Mouse (Mus musculus): Measurements from ENCODE around the gene Vps26a. TPM values are rescaled to one million over a fixed set of nuclear protein-coding genes. Genes with fewer than 3 reads are reported as not detected.

Vps26a gene
- total RNA-seq (2021) = 10 to 100 TPM; 26.3 to 26.6 TPM
- long read RNA-seq, experiment 1, transcript Vps26a-202 (9 exons, 2,597 nt) = major isoform, 47 of 60 reads
- long read RNA-seq, experiment 1, partial matches to known transcripts = 1 of 60 reads
- long read RNA-seq, experiment 1, other reads (novel, unspliced or antisense) = 12 of 60 reads
- long read RNA-seq, experiment 2, transcript Vps26a-202 (9 exons, 2,597 nt) = major isoform, 54 of 65 reads
- long read RNA-seq, experiment 2, partial matches to known transcripts = 1 of 65 reads
- long read RNA-seq, experiment 2, other reads (novel, unspliced or antisense) = 9 of 65 reads

DNA sequence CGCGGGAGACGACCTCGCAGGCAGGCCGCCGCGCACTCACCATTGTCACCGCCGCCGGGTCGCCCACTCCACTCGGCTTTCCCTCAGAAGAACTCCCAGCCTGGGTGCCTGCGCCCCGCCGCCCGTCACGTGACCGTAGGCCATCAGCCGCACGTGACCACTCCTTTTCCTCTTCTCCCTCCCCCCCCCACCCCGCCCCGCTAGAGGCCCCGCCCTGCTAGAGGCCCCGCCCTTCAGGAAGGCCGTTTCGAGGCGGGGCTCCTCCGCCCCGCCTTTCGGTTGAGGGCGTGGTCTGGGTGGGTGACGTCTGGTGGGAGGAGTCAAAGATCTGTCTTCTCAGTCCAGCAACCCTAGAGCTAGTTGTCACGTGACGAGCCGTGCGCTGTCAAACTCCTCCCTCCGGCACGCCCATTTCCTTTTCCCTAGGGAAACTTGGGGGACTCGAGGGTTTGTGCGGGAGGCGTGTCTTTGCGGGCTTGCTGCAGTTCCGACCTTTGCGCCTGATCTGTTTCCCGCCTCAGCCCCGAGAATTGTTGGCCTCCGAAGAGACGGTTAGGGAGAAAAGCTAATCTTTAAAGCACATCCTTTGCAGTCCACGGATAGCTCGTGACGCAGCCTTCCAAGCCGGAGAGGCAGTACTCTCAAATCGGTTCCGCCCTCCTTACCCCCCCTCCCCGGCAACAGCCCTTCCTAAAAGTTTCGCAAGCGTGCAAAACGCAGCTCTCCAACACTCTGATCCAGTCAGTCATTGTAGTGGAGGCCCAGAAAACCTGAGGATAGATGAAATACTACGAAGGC, at the start of gene Vps26a:
TSS of gene Vps26a (minus strand) at position 188 of the 798 bp plus-strand sequence.
- DNase-seq = peak; percentile 97
- intact Hi-C loops (cut with DNase I; ENCODE audit: low total_unique reads) = loop anchor here (5.0 kb wide), 1 partner anchor 40 kb away; the partner anchor contains the start of genes 4930507D05Rik and Supv3l1

DNA sequence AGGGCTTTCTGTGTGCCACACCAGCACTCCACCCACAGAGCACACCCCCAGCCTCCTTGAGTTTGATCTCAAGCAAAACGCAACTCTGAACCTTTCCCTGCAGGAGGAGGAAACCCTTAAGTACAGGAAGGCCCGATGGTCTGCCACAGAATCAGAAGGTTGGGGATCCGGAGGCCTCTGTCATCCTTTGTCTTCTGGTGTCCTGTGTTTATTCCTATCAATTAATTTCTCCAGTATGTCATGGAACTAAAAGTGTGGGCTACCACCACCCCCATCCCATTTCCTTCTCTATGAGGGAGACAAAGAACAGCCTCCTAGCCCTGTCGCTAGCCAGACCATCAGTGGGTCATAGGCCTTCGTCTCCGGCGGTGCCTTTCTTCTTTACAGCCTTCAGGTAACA, 47.9 kb upstream of the Vps26a start:
- DNase-seq = no peak
- intact Hi-C loops (cut with DNase I; ENCODE audit: low total_unique reads) = no loop called here

DNA sequence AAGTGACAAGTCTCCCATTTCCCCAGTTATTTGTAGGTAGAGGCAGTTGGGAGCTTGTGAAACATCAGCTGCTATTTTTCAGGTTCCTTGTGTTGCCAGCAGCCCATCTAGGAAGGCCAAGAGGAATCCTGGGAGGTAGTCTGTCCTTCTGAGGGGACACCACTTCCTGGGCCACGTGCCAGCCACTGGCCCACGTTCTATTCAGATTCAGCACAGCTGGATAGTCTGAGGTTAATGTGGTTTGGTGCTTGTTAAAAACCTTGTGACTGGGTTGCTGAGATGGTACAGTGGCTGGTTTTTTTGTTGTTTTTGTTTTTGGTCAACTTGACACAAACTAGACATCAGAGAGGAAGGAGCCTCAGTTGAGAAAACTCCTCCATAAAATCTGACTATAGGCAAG, 46.2 kb upstream of the Vps26a start:
- intact Hi-C loops (cut with DNase I; ENCODE audit: low total_unique reads) = no loop called here
- no peak for DNase-seq

DNA sequence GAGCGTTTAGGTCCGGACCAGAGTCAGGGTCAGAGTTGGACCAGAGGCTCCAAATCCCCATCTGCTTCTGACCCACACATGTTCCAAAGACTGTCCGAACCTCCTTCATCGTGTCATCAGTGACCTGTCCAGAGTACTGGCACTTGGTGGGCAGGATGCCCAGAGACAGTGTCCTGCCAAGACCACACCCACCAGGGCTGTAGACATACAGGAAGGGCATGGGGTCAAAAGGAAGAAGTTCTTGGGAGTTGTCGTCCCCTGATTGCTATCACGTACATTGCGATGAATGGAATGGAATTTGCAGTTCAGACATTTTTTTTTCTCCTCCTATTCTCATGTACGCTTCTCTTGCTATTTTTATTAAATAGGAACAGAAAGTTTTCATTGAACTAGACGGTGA, 43.6 kb upstream of the Vps26a start:
- DNase-seq = peak; percentile 36
- intact Hi-C loops (cut with DNase I; ENCODE audit: low total_unique reads) = no loop called here

DNA sequence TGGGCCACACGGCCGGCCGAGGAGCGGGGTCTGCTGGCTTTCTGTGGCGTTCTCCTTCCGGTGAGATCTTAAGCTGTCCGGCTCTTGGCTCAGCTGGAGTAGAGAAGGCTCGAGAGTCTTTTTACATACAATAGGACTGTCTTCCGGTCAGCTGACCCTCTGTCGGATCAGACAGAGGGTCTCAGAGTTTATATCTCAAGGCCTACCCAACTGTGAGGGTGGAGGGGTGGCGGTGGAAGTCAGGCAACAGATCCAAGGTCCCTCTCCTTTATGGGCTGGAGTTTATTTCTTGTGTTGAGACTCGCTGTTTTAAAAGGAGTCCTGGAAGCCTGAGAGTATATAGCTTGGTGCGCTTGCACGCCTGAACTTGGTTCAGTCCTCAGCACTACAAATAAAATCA, 40.7 kb upstream of the Vps26a start, which contains the start of gene Srgn:
TSS of gene Srgn (minus strand) at position 101 of the 400 bp plus-strand sequence.
- no peak for DNase-seq
- intact Hi-C loops (cut with DNase I; ENCODE audit: low total_unique reads) = no loop called here

DNA sequence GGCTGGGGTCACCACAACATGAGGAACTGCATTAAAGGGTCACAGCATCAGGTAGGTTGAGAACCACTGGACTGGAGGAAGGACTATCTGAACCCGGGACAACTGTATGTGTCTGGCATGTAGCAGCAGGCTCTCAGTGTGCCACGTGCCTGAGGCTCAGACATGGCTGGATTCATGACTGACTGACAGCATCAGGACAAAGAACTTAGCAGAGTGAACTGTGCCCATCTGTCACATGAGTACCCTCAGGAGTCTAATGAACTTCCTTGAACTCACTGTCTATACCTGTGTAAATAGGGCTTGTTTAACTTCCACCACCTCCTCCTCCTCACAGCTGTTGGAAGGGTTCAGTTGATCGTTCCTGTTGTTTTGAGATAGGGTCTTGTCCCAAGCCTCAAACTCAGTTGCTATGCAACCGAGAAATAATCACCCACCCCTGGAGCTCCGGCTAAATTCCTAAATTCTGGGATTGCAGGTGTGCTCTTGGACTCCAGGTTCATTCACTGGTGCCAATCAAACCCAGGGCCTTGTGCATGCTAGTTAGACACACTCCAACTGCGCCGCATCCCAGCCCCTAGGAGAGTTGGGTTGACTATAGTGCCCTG, 35.8 kb upstream of the Vps26a start:
- intact Hi-C loops (cut with DNase I; ENCODE audit: low total_unique reads) = no loop called here

DNA sequence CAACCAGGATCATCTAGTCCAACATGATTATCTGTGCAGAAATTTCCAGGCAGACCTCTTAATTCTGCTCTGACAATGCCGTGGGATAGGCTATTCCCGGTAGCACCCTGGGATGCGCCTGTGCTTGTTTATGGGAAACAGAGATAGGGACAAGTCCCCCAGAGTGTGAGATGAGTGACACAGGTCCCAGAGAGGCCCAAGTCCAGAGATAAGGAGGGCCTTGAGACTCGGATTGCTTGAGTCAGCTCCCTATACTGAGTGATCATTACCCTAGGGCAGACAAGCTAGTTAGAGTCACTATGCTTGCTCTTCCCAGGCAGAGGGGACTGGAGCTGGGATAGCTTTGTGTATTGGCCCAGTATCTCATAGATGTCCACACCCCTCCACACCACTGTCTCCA, 35.2 kb upstream of the Vps26a start:
- intact Hi-C loops (cut with DNase I; ENCODE audit: low total_unique reads) = no loop called here

More for the DNA sequence above, 35.8 kb upstream of the Vps26a start:
- no peak for DNase-seq

DNA sequence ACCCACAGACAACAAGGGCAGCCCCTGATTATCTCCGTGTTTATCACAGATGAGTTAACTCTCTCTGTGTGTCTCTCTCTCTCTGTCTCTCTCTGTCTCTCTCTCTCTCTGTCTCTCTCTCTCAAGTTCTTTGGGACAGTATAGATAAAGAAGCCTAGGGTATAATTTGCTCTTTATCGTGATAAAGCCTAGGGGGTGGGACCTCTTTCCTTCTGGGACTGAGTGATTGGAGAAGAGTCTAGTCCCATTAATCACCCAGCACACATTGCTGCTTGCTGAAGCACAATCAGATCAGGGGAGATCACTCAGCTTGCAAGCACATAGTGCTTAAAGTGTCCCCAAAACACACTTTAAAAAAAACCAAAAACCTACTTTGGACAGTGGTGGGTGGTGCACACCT, 34.3 kb upstream of the Vps26a start:
- no peak for DNase-seq

More for the DNA sequence above, 35.2 kb upstream of the Vps26a start:
- no peak for DNase-seq

DNA sequence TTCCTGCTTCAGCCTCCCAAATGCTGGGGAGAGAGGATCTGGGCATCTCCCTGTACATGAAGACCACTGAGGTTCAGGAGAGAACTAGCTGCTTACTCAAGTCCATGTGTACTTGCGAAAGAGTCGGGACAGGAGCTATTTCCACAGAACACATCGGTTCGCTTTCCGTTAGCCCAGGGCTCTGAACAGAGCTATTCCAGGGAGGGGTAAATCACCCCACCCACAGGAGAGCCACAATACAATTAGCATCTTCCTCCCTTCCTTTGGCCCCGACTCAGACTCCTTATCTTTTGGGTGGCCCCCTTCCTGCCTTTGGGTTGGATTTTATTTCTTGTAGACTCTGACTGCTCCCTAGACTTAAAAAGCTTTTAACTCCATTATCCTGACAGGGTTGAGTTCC, 30.9 kb upstream of the Vps26a start:
- no peak for DNase-seq
- intact Hi-C loops (cut with DNase I; ENCODE audit: low total_unique reads) = no loop called here

More for the DNA sequence above, 34.3 kb upstream of the Vps26a start:
- intact Hi-C loops (cut with DNase I; ENCODE audit: low total_unique reads) = no loop called here

DNA sequence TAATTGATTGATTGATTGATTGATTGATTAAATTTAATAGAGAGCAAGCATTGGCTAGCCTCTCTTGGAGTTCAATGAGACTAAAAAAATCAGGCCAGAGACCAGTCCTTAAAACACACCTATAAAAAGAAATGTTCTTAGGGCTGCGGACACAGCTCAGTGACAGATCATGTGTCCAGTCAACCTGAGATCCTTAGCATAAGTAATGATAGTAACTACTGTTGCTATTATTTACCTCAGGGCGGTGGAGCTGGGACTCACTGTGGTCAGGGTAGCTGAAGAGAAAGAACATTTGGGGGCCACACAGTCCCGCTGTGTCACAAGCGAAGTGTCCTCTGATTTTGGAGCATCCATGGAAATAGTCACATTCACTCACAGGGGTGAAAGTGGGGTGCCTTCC, 26.2 kb upstream of the Vps26a start:
- DNase-seq = no peak

DNA sequence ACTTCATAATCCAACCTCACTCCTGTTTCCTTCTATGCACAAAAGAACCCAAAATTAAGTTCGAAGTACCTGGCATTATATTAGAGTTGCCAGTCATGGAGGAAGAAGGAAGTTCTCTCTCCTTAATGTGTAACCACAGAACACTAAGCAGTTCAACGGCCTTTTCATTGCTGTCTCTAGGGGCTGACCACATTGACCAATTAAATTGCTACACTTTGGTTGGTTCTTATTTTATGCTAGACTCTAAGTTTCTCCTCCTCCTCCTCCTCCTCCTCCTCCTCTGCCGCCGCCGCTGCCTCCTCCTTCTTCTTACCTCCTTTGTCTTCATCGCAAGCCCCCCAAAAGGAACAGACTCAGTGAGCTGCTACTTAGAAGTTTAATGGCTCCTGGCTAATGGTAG, 24.9 kb upstream of the Vps26a start:
- no peak for DNase-seq
- intact Hi-C loops (cut with DNase I; ENCODE audit: low total_unique reads) = no loop called here

More for the DNA sequence above, 26.2 kb upstream of the Vps26a start:
- intact Hi-C loops (cut with DNase I; ENCODE audit: low total_unique reads) = no loop called here

DNA sequence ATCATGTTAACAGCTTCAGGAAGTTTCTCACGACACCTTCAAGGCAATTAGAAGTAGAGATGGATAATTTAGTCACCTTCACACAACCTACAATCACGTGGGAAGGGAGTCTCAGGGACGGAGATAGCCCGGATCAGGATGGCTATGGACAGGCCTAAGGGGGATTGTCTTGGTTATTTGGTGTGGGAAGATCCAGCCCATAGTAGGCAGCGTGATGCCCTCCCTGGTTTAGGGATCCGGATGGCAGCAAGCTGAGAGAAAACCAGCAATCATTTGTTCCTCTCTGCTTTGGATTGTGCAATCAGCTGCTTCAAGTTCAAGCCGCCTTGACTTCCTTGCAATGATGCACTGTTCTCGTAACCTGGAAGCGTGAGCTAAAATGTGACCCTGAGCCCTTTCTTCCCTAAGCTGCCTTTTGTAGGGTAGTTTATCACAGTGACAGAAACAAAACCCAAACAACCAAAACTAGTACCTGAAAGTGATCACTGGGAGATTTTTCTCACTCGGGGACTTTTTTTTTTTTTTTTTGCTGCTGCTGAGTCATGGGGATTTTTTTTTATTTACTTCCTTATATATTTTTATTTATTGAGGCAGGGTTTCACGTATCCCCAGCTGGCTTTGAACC, 22.5 kb upstream of the Vps26a start:
- no peak for DNase-seq
- intact Hi-C loops (cut with DNase I; ENCODE audit: low total_unique reads) = no loop called here

DNA sequence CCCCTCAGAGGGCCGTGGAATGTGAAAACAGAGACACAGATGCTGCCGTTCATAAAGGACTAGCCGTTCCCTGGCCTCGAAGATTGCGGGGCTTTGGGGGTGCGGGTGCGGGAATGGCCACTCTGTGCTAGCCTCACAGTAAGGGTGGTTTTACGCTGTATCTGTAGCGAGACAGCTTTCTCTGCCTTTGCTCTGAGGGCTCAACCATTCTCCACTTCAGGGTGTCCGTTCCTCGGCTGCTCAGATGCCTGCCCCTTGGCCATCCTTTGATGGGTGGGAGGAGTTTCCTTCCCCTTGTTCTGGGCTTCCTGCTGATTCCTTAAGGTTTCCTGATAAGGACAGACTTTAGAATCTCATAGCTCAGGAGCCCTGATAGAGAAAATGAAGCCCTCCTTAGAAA, 21.9 kb upstream of the Vps26a start:
- peak; percentile 22 for DNase-seq
- intact Hi-C loops (cut with DNase I; ENCODE audit: low total_unique reads) = no loop called here

DNA sequence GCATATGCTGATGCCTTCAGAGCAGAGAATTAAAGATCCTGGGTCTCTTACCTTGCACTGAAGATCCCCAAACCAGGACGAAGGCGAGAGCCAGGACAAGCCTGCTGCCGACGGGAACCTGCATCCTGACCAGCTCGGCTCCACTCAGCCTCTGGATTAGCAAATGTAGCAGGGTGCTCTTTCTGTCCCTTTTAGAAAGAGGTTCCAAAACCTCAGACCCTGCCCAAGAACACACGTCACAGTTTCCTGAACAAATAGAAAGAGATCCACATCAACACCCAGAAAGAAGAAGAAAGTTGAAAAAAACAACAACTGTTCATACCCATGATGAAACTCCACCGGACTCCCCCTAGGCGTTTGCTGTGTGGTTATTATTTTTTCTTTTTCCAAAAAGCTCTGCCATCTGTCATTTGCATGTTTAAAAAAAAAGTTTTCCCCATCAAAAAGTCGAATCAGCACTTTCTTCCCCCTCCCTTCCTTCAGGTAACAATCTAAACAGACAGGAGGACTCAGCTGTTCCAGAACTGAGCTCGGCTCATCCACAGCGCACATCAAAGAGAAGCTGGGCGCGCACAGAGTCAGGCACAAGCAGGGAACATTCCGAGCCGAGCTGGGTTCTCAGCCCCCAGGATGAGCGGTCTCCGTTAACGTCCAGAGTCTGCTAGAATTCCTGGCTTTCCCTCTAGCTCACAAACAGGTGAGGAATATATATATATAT, 21.1 kb upstream of the Vps26a start:
- intact Hi-C loops (cut with DNase I; ENCODE audit: low total_unique reads) = no loop called here
- peak; percentile 61 for DNase-seq

DNA sequence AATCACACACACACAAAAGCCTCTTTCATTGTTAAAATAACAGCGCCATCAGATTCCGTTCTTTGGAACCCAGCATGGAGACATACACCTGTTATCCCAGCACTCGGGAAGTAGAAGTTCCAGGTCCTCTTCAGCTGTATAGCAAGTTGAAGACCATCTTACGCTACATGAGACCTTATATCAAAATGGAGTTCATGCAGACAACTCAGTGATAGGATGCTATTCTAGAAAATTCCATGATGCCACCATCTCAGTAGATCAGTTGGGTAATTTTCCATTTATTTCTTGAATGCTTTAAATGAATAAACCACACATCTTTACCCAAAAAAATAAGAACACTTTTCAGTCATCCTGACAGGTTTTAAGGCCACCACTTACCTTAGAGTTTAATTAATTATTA, 20.5 kb upstream of the Vps26a start:
- intact Hi-C loops (cut with DNase I; ENCODE audit: low total_unique reads) = no loop called here

DNA sequence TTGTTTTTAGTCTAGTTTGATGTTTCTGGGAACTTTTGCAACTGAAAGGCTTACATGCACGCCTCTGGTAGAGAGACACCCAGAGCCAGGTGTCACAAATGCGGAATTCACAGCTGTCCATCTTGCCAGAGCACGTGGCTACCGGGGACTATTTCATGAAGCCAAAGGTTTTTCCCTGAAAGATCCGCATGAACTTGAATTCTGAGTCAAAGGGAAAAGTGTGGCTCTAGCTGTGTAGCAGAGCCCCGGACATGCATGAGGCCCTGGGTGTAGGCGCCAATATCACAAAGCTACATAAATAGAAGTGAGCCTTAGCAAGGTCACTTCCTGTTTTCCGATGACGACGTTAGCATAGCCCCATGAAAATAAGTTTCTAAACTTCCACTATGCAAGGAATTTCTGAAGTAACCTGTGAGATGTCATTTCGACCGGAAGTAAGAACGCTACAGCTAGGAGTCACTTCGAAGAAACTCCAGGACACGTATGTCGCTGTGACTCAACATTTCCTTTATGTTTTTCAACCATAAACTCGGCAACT, 19.5 kb upstream of the Vps26a start:
- no peak for DNase-seq
- intact Hi-C loops (cut with DNase I; ENCODE audit: low total_unique reads) = no loop called here

More for the DNA sequence above, 20.5 kb upstream of the Vps26a start:
- DNase-seq = no peak

DNA sequence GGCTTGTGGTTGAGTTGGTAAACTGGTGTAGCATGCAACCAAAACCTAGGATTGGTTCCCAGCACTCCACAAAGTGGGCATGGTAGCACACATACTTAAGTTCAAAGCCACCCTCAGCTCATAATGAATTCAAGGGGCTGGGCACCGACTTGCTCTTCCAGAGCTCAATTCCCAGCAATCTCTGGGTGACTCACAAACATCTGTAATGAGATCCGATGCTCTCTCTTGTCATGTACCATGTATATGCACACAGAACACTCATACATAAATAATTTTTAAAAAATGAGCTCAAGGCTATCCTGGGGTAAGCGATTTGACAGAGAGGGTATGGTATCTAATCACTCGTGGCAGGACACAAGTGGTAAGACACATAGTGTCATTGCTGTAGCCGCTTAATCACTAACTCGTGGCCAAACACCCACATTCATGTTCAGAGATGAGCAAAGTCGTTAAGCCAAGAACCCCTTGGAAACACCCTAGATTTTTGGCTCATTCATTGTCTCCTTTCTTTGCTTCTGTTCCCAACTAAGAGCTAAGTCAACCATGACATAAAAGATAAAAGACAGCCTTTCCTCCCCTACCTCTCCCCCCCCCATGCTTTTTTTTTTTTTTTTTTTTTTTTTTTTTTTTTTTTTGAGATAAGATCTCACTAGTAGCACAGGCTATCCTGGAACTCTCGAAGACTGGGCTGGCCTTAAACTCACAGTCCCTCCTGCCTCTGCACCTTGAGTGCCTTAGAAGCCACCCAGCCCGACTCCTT, 18.8 kb upstream of the Vps26a start:
- intact Hi-C loops (cut with DNase I; ENCODE audit: low total_unique reads) = no loop called here
- DNase-seq = no peak

DNA sequence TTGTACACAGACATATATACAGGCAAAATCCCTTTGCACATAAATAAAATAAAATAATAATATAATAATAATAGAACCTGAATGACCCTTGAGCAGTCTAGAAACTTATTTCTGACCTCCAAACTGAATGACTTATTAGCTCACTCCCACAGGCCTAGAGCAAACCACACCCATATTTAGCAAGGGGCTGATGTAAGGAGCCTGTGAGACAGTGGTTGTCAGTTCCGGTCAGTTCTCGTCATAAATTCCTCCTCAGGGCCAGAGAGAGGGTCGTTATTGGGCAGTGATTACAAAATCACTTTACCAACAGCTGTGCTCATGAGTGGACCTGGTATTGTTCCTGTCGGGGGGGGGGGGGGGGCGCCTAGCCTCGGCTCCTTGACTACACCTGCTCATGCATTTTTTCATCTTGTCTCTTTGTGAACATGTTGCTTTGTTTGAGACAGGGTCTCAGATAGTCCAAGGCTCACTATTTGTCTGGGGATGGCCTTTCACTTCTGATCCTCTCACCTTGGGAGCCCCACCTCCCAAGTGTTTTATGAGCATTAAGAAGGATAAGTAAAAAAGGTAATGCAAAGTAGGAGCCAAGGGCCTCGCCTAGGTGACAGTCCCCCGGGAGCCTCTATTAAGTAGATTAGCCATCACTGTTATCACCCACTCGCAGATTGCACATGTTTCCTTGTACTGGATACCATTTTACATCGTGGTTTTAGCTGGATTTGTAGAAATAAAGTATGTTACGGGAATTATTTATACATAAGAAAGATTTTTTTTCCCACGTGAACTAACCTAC, 17.4 kb upstream of the Vps26a start:
- DNase-seq = no peak
- intact Hi-C loops (cut with DNase I; ENCODE audit: low total_unique reads) = no loop called here
